Mouse (Mus musculus) intestine, postnatal 0 days (tissue): Measurements from ENCODE around the gene Paf1. TPM values are rescaled to one million over a fixed set of nuclear protein-coding genes. Genes with fewer than 3 reads are reported as not detected.

Experiments
- ATAC-seq: fragments of 200-750 bp; cut with Nextera tagmentation; 2 replicates; pipeline ENCODE4 v1.8.0; 2017; ENCODE audit warnings: mild to moderate bottlenecking, moderate TSS enrichment, moderate library complexity
- H3K27ac ChIP-seq: fragments of 300-500 bp; sonication (generic); 2 replicates; pipeline ENCODE4 v1.5.1; 2014; ENCODE audit warnings: mild to moderate bottlenecking, low read depth, low read length, moderate library complexity
- H3K27me3 ChIP-seq: fragments of 300-500 bp; sonication (generic); replicated peaks from 2 replicates; pipeline ENCODE4 v1.6.1; 2014; ENCODE audit warnings: low read length, mixed read lengths; ENCODE audit not compliant: control insufficient read depth, insufficient read depth
- H3K36me3 ChIP-seq: fragments of 300-500 bp; sonication (generic); 2 replicates; pipeline ENCODE4 v1.6.1; 2014; ENCODE audit warnings: mild to moderate bottlenecking, moderate library complexity; ENCODE audit not compliant: control insufficient read depth, insufficient read depth
- H3K4me1 ChIP-seq: fragments of 300-500 bp; sonication (generic); replicated peaks from 2 replicates; pipeline ENCODE4 v1.6.1; 2014; ENCODE audit warnings: antibody characterized with exemption, low read length, mixed read lengths; ENCODE audit not compliant: control insufficient read depth, insufficient read depth
- H3K4me2 ChIP-seq: fragments of 300-500 bp; sonication (generic); replicated peaks from 2 replicates; pipeline ENCODE4 v1.6.1; 2014; ENCODE audit warnings: low read depth, mild to moderate bottlenecking, moderate library complexity
- H3K4me3 ChIP-seq: fragments of 300-500 bp; sonication (generic); 2 replicates; pipeline ENCODE4 v1.5.1; 2014; ENCODE audit warnings: low read depth, low read length
- H3K9ac ChIP-seq: fragments of 300-500 bp; sonication (generic); 2 replicates; pipeline ENCODE4 v1.6.1; 2014; ENCODE audit warnings: mild to moderate bottlenecking, low read depth, low read length
- H3K9me3 ChIP-seq: fragments of 300-500 bp; sonication (generic); 2 replicates; pipeline ENCODE4 v1.6.1; 2016; ENCODE audit warnings: mixed run types; ENCODE audit not compliant: control insufficient read depth
- CTCF ChIP-seq: sonication (generic); IDR thresholded peaks from 2 replicates; pipeline ENCODE4 v1.5.1; 2016; ENCODE audit warnings: low read depth, mild to moderate bottlenecking, control low read depth, antibody characterized with exemption, moderate library complexity
- WGBS: fragments of 180-500 bp; shearing (Covaris S2); extraction: QIAGEN DNeasy Blood & Tissue Kit; methylation state at CpG from one replicate; pipeline ENCODE4 v1.1.7; 2014; 5-methylcytosine and 5-hydroxymethylcytosine counted together
- polyA plus RNA-seq: library from polyadenylated mRNA; unstranded; fragments of >200 nt; fragmentation: Nextera tagmentation; extraction: Ambion mirVana; gene quantifications from 2 replicates; pipeline ENCODE4 v1.2.1, GENCODE M21; 2015

The Paf1 gene
- polyA plus RNA-seq, 1 experiment from 2014 or later, result 54.6 TPM

- WGBS, result 29% methylated on average over 4 of the region's 4 CpGs
- peak overlapping the region; percentile 93 for H3K9ac ChIP-seq
- peaks cover 26% of the 10 kb centered on the region for H3K36me3 ChIP-seq
- H3K4me2 ChIP-seq, result peak overlapping the region; percentile 77
- H3K4me1 ChIP-seq, result no peaks in the 10 kb centered on the region; the same call in 1 of the 2 replicates
- no peak for ATAC-seq
- no peaks in the 10 kb centered on the region for H3K9me3 ChIP-seq
- peak; percentile 25 for TF ChIP-seq CTCF
- no peak overlapping the region for H3K27ac ChIP-seq
- H3K27me3 ChIP-seq, result no peaks in the 10 kb centered on the region
- H3K4me3 ChIP-seq, result peak overlapping the region; percentile 87
These were observed 41.0 kb upstream of the Paf1 start for GRCm38 (mm10) chr7:28351676-28352191.

DNA sequence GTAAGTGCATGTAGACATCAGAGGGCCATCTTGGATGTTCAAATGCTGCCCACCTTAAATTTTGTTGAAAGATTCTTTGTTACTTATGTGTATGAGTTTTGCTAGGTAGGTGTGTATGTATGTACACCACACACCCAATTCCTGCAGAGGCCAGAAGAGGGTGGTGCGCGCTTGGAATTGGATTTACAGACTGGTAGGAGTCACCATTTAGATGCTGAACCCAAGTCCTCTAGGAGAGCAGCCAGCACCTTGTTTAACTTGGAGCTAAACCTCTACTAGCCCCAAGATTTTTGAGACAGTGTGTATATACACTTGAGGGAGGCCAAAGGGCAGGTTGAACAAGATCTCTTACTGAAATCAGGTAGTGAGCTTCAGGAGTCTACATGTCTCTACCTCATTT, 39.5 kb upstream of the Paf1 start:
- ATAC-seq, result no peak
- H3K9me3 ChIP-seq, result no peaks in the 10 kb centered on the region
- H3K36me3 ChIP-seq, result peaks cover 26% of the 10 kb centered on the region
- no peak overlapping the region for H3K27ac ChIP-seq
- peak; percentile 51 for TF ChIP-seq CTCF
- 83% methylated on average over 2 of the region's 2 CpGs for WGBS
- H3K27me3 ChIP-seq, result no peaks in the 10 kb centered on the region
- no peak overlapping the region for H3K4me3 ChIP-seq
- no peak overlapping the region for H3K9ac ChIP-seq
- H3K4me1 ChIP-seq, result peaks cover 7% of the 10 kb centered on the region; the same call in 1 of the 2 replicates
- no peak overlapping the region for H3K4me2 ChIP-seq

GRCm38 (mm10) chr7:28354113-28354581, 38.6 kb upstream of the Paf1 start:
- no peak for TF ChIP-seq CTCF
- Histone ChIP-seq H3K27ac (peak overlapping the region; percentile 28; the same call in 1 of the 2 replicates), H3K4me1 (peaks cover 10% of the 10 kb centered on the region; the same call in 1 of the 2 replicates), H3K4me2 (no peak overlapping the region), H3K27me3 (no peaks in the 10 kb centered on the region), H3K9me3 (no peaks in the 10 kb centered on the region), H3K4me3 (no peak overlapping the region), H3K36me3 (peaks cover 30% of the 10 kb centered on the region), H3K9ac (no peak overlapping the region)
- WGBS, result 61% methylated on average over 3 of the region's 3 CpGs
- no peak for ATAC-seq

GRCm38 (mm10) chr7:28354596-28354995, 38.2 kb upstream of the Paf1 start:
- TF ChIP-seq CTCF, result no peak
- no peak overlapping the region for H3K4me3 ChIP-seq
- H3K36me3 ChIP-seq, result peaks cover 34% of the 10 kb centered on the region
- no peak overlapping the region for H3K9ac ChIP-seq
- no peak for ATAC-seq
- H3K4me2 ChIP-seq, result no peak overlapping the region
- WGBS, result 88% methylated on average over 3 of the region's 3 CpGs
- no peaks in the 10 kb centered on the region for H3K27me3 ChIP-seq
- H3K27ac ChIP-seq, result no peak overlapping the region
- no peaks in the 10 kb centered on the region for H3K9me3 ChIP-seq
- peaks cover 10% of the 10 kb centered on the region; the same call in 1 of the 2 replicates for H3K4me1 ChIP-seq

- Histone ChIP-seq H3K4me3 (no peak overlapping the region), H3K4me1 (peaks cover 10% of the 10 kb centered on the region; the same call in 1 of the 2 replicates), H3K27me3 (no peaks in the 10 kb centered on the region), H3K4me2 (no peak overlapping the region), H3K27ac (no peak overlapping the region), H3K9ac (no peak overlapping the region), H3K36me3 (peaks cover 40% of the 10 kb centered on the region), H3K9me3 (no peaks in the 10 kb centered on the region)
- ATAC-seq, result no peak
- no peak for TF ChIP-seq CTCF
- 75% methylated on average over 3 of the region's 3 CpGs for WGBS
These were observed 37.5 kb upstream of the Paf1 start for GRCm38 (mm10) chr7:28355221-28355620.

GRCm38 (mm10) chr7:28356981-28357380, 35.8 kb upstream of the Paf1 start:
- H3K9me3 ChIP-seq, result no peaks in the 10 kb centered on the region
- H3K4me1 ChIP-seq, result peaks cover 10% of the 10 kb centered on the region; the same call in 1 of the 2 replicates
- no peak overlapping the region for H3K4me2 ChIP-seq
- H3K36me3 ChIP-seq, result peaks cover 56% of the 10 kb centered on the region
- H3K27ac ChIP-seq, result peak overlapping the region; percentile 69; the same call in 1 of the 2 replicates
- no peaks in the 10 kb centered on the region for H3K27me3 ChIP-seq
- ATAC-seq, result no peak
- WGBS, result 18% methylated on average over 5 of the region's 5 CpGs
- no peak overlapping the region for H3K4me3 ChIP-seq
- no peak for TF ChIP-seq CTCF
- no peak overlapping the region for H3K9ac ChIP-seq
